Mouse (Mus musculus) small intestine, adult 2 months (tissue): ENCODE results near the gene Cpt1a. TPM values are rescaled to one million over a fixed set of nuclear protein-coding genes. Genes with fewer than 3 reads are reported as not detected.

Experiments used
- H3K27ac ChIP-seq: fragments of 200-500 bp; 2 replicates; pipeline ENCODE4 v1.5.1; 2012; ENCODE audit warnings: low read depth, low read length, control low read depth, inconsistent platforms; ENCODE audit not compliant: insufficient read depth
- H3K27me3 ChIP-seq: fragments of 200-500 bp; 2 replicates; pipeline ENCODE4 v1.6.1; 2012; ENCODE audit warnings: mild to moderate bottlenecking, moderate library complexity, low read length, inconsistent platforms; ENCODE audit not compliant: control insufficient read depth, insufficient read depth
- H3K36me3 ChIP-seq: fragments of 200-500 bp; 2 replicates; pipeline ENCODE4 v1.6.1; 2012; ENCODE audit warnings: mild to moderate bottlenecking, low read length, control low read depth, inconsistent platforms; ENCODE audit not compliant: control insufficient read depth, insufficient read depth
- H3K4me1 ChIP-seq: fragments of 200-500 bp; 2 replicates; pipeline ENCODE4 v1.6.1; 2012; ENCODE audit warnings: low read length, inconsistent platforms, mixed read lengths; ENCODE audit not compliant: control insufficient read depth, insufficient read depth, insufficient read length
- H3K4me3 ChIP-seq: fragments of 200-500 bp; 2 replicates; pipeline ENCODE4 v1.5.1; 2012; ENCODE audit warnings: low read depth, mild to moderate bottlenecking, control low read depth, inconsistent platforms, low read length, moderate library complexity
- CTCF ChIP-seq: fragments of 200-500 bp; IDR thresholded peaks from 2 replicates; pipeline ENCODE4 v1.5.1; 2012; ENCODE audit warnings: low read depth, mild to moderate bottlenecking, control low read depth, inconsistent platforms, low read length, moderate library complexity, mixed read lengths; ENCODE audit not compliant: insufficient replicate concordance, insufficient read length; ENCODE audit errors: extremely low read depth
- POLR2A ChIP-seq: fragments of 200-500 bp; IDR thresholded peaks from 2 replicates; pipeline ENCODE4 v1.6.1; 2012; ENCODE audit warnings: low read depth, mild to moderate bottlenecking, control low read depth, inconsistent platforms, low read length, moderate library complexity
- WGBS: fragments of 180-500 bp; shearing (Covaris S2); methylation state at CpG from one replicate; pipeline ENCODE4 v1.1.7; 2018; 5-methylcytosine and 5-hydroxymethylcytosine counted together
- polyA plus RNA-seq: library from polyadenylated mRNA; depleted of rRNA; stranded (reverse); fragments of >200 nt; gene quantifications from 2 replicates; pipeline ENCODE4 v1.2.3, GENCODE M21; 2012

The Cpt1a gene
- polyA plus RNA-seq, 1 experiment: 92.1 TPM

GRCm38 (mm10) chr19:3292028-3292427 lies 30.1 kb upstream of the Cpt1a start:
- H3K4me3 ChIP-seq: no peak overlapping the region
- TF ChIP-seq CTCF (peak; percentile 78; the same call in 1 of the 2 replicates), POLR2A (no peak)
- peaks cover 25% of the 10 kb centered on the region for H3K36me3 ChIP-seq
- H3K27ac ChIP-seq: no peak overlapping the region
- WGBS: 58% methylated on average over 2 of the region's 2 CpGs
- H3K4me1 ChIP-seq: peaks cover 16% of the 10 kb centered on the region; the same call in 1 of the 2 replicates
- H3K27me3 ChIP-seq: no peaks in the 10 kb centered on the region

GRCm38 (mm10) chr19:3292993-3293392 lies 29.1 kb upstream of the Cpt1a start:
- H3K36me3 ChIP-seq: peaks cover 20% of the 10 kb centered on the region
- H3K4me3 ChIP-seq: no peak overlapping the region
- H3K27ac ChIP-seq: 0 out of 2 replicates have a peak overlapping the region, but pooled peaks have one; percentile 26
- TF ChIP-seq CTCF (no peak), POLR2A (no peak)
- H3K27me3 ChIP-seq: no peaks in the 10 kb centered on the region
- peaks cover 20% of the 10 kb centered on the region; the same call in 1 of the 2 replicates for H3K4me1 ChIP-seq
- 45% methylated on average over 1 of the region's 1 CpGs for WGBS

GRCm38 (mm10) chr19:3295245-3295644 lies 26.9 kb upstream of the Cpt1a start:
- no peak for TF ChIP-seq CTCF
- 0 out of 2 replicates have a peak, but pooled peaks have one; percentile 38 for TF ChIP-seq POLR2A
- Histone ChIP-seq H3K27me3 (no peaks in the 10 kb centered on the region), H3K4me1 (peaks cover 24% of the 10 kb centered on the region; the same call in 1 of the 2 replicates), H3K4me3 (no peak overlapping the region), H3K36me3 (peaks cover 6% of the 10 kb centered on the region), H3K27ac (peak overlapping the region; percentile 98)
- WGBS: 32% methylated on average over 6 of the region's 6 CpGs

GRCm38 (mm10) chr19:3297034-3297433 lies 25.1 kb upstream of the Cpt1a start:
- H3K27me3 ChIP-seq: no peaks in the 10 kb centered on the region
- H3K4me1 ChIP-seq: peaks cover 24% of the 10 kb centered on the region; the same call in 1 of the 2 replicates
- no peaks in the 10 kb centered on the region for H3K36me3 ChIP-seq
- H3K4me3 ChIP-seq: no peak overlapping the region
- peak overlapping the region; percentile 98 for H3K27ac ChIP-seq
- no peak for TF ChIP-seq POLR2A

GRCm38 (mm10) chr19:3297775-3298174 lies 24.4 kb upstream of the Cpt1a start:
- Histone ChIP-seq H3K4me1 (peaks cover 22% of the 10 kb centered on the region; the same call in 1 of the 2 replicates), H3K4me3 (no peak overlapping the region), H3K27ac (peak overlapping the region; percentile 98), H3K36me3 (no peaks in the 10 kb centered on the region), H3K27me3 (no peaks in the 10 kb centered on the region)
- WGBS: 39% methylated on average over 7 of the region's 7 CpGs
- TF ChIP-seq POLR2A: no peak
- no peak for TF ChIP-seq CTCF

GRCm38 (mm10) chr19:3304017-3304416 lies 18.1 kb upstream of the Cpt1a start:
- 75% methylated on average over 4 of the region's 4 CpGs for WGBS
- Histone ChIP-seq H3K36me3 (no peaks in the 10 kb centered on the region), H3K4me3 (no peak overlapping the region), H3K27me3 (no peaks in the 10 kb centered on the region), H3K27ac (no peak overlapping the region), H3K4me1 (peaks cover 8% of the 10 kb centered on the region)
- TF ChIP-seq CTCF (no peak), POLR2A (no peak)

- no peak for TF ChIP-seq POLR2A
- no peak for TF ChIP-seq CTCF
- no peaks in the 10 kb centered on the region for H3K36me3 ChIP-seq
- 58% methylated on average over 16 of the region's 16 CpGs for WGBS
- no peak overlapping the region for H3K4me3 ChIP-seq
- H3K27ac ChIP-seq: peak overlapping the region; percentile 86
- H3K4me1 ChIP-seq: peaks cover 8% of the 10 kb centered on the region
- no peaks in the 10 kb centered on the region for H3K27me3 ChIP-seq
These were observed 14.8 kb upstream of the Cpt1a start for GRCm38 (mm10) chr19:3307175-3307949.
